Mouse (Mus musculus): ENCODE results near the gene Mturn. TPM values are rescaled to one million over a fixed set of nuclear protein-coding genes. Genes with fewer than 3 reads are reported as not detected.
A peak's percentile ranks its signal among the peaks of the same experiment; 100 is the strongest.

The Mturn gene
- polyA plus RNA-seq, 1 experiment from 2014 or later: 5.0 TPM

GRCm38 (mm10) chr6:54720512-54721251 lies 39.3 kb downstream of the Mturn start:
- Histone ChIP-seq H3K27me3 (ENCODE audit: control insufficient read depth, insufficient read depth, low read depth, low read length) (no peaks in the 10 kb centered on the region), H3K4me1 (replicated peaks; ENCODE audit: control insufficient read depth, insufficient read depth, low read length) (peaks cover 10% of the 10 kb centered on the region), H3K9ac (ENCODE audit: low read length) (no peak overlapping the region), H3K4me3 (ENCODE audit: low read length) (no peak overlapping the region), H3K36me3 (ENCODE audit: control insufficient read depth, insufficient read depth, low read length) (no peaks in the 10 kb centered on the region), H3K9me3 (ENCODE audit: control insufficient read depth, low read length) (no peaks in the 10 kb centered on the region), H3K27ac (ENCODE audit: low read length) (no peak overlapping the region), H3K4me2 (ENCODE audit: low read depth, low read length) (no peak overlapping the region)
- WGBS: 67% methylated on average over 9 of the region's 9 CpGs
- ATAC-seq (ENCODE audit: low read depth): peak; percentile 43; the same call in 1 of the 2 replicates

DNA sequence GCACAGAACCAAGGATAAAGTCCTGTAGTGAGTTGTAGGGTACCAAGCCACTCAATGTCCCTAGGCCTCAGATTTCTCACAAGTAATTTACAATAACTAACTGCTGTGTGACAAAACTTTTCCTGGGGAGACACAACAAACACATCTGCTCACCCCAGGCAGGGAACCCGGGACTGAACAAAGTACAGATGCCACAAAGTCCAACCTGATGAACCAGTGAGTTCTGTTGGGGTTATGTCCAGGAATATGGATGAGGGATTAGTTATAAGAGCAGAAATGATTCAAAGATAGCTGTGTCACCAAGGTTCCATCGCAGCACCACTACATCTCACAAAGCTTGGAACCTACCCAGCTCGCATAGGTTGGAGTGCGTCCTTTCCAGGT lies 39.8 kb downstream of the Mturn start:
- Histone ChIP-seq H3K4me2 (ENCODE audit: low read depth, low read length) (no peak overlapping the region), H3K4me1 (replicated peaks; ENCODE audit: control insufficient read depth, insufficient read depth, low read length) (peaks cover 9% of the 10 kb centered on the region), H3K27me3 (ENCODE audit: control insufficient read depth, insufficient read depth, low read depth, low read length) (no peaks in the 10 kb centered on the region), H3K27ac (ENCODE audit: low read length) (no peak overlapping the region), H3K36me3 (ENCODE audit: control insufficient read depth, insufficient read depth, low read length) (no peaks in the 10 kb centered on the region), H3K9me3 (ENCODE audit: control insufficient read depth, low read length) (no peaks in the 10 kb centered on the region), H3K4me3 (ENCODE audit: low read length) (no peak overlapping the region), H3K9ac (ENCODE audit: low read length) (no peak overlapping the region)
- ATAC-seq (ENCODE audit: low read depth): no peak
- 96% methylated on average over 4 of the region's 4 CpGs for WGBS

GRCm38 (mm10) chr6:54726309-54726708 lies 44.9 kb downstream of the Mturn start:
- no peak overlapping the region for H3K9ac ChIP-seq (ENCODE audit: low read length)
- H3K27me3 ChIP-seq (ENCODE audit: control insufficient read depth, insufficient read depth, low read depth, low read length): no peaks in the 10 kb centered on the region
- WGBS: 95% methylated on average over 6 of the region's 6 CpGs
- ATAC-seq (ENCODE audit: low read depth): no peak
- no peaks in the 10 kb centered on the region for H3K36me3 ChIP-seq (ENCODE audit: control insufficient read depth, insufficient read depth, low read length)
- H3K27ac ChIP-seq (ENCODE audit: low read length): no peak overlapping the region
- no peaks in the 10 kb centered on the region for H3K4me1 ChIP-seq (replicated peaks; ENCODE audit: control insufficient read depth, insufficient read depth, low read length)
- H3K9me3 ChIP-seq (ENCODE audit: control insufficient read depth, low read length): no peaks in the 10 kb centered on the region
- H3K4me2 ChIP-seq (ENCODE audit: low read depth, low read length): no peak overlapping the region
- H3K4me3 ChIP-seq (ENCODE audit: low read length): no peak overlapping the region

DNA sequence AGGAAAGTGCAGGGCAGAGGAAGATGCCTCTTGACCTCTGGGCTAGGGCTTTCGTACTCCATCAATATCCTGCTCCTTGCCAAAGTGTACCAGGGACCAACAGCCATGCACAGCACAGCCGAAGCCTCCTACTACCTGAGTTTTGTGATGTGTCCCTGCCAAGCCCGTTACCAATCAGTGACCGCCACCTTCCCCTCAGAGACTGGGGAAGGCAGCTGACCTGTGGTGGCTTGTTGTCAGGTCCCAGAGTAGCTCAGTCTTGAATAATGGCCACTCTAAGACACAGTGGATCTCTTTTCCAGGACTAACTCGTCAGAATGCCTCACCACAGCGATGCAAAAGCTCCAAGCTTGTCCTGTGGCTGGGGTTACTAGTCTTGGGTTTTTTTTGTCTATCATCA lies 45.4 kb downstream of the Mturn start:
- Histone ChIP-seq H3K4me3 (ENCODE audit: low read length) (no peak overlapping the region), H3K9ac (ENCODE audit: low read length) (no peak overlapping the region), H3K4me2 (ENCODE audit: low read depth, low read length) (no peak overlapping the region), H3K27me3 (ENCODE audit: control insufficient read depth, insufficient read depth, low read depth, low read length) (no peaks in the 10 kb centered on the region), H3K27ac (ENCODE audit: low read length) (no peak overlapping the region), H3K4me1 (replicated peaks; ENCODE audit: control insufficient read depth, insufficient read depth, low read length) (no peaks in the 10 kb centered on the region), H3K9me3 (ENCODE audit: control insufficient read depth, low read length) (no peaks in the 10 kb centered on the region), H3K36me3 (ENCODE audit: control insufficient read depth, insufficient read depth, low read length) (no peaks in the 10 kb centered on the region)
- no peak for ATAC-seq (ENCODE audit: low read depth)
- WGBS: 74% methylated on average over 6 of the region's 6 CpGs

DNA sequence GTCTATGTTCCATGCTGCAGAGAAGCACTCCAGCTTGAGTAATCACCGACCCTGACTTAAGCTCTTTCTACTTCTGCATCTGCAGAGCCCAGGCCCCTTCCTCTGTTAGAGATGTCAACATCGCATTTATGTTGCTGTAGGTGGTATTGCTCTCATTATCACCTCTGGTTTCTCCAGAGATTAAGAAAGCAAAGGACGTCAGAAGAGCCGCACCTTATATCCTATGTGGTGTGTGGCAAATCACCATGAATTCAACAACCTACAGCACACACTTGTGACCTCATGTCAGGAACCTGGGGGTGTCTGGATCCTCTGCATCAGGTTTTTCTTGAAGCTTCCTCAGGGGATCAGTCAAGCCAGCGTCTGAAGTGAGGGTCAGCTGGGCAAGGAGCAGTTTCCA lies 46.0 kb downstream of the Mturn start:
- no peaks in the 10 kb centered on the region for H3K4me1 ChIP-seq (replicated peaks; ENCODE audit: control insufficient read depth, insufficient read depth, low read length)
- H3K36me3 ChIP-seq (ENCODE audit: control insufficient read depth, insufficient read depth, low read length): no peaks in the 10 kb centered on the region
- no peaks in the 10 kb centered on the region for H3K27me3 ChIP-seq (ENCODE audit: control insufficient read depth, insufficient read depth, low read depth, low read length)
- whole genome bisulfite sequencing: 80% methylated on average over 5 of the region's 5 CpGs
- H3K4me2 ChIP-seq (ENCODE audit: low read depth, low read length): no peak overlapping the region
- H3K27ac ChIP-seq (ENCODE audit: low read length): no peak overlapping the region
- no peak overlapping the region for H3K4me3 ChIP-seq (ENCODE audit: low read length)
- ATAC-seq (ENCODE audit: low read depth): no peak
- H3K9ac ChIP-seq (ENCODE audit: low read length): no peak overlapping the region
- no peaks in the 10 kb centered on the region for H3K9me3 ChIP-seq (ENCODE audit: control insufficient read depth, low read length)

DNA sequence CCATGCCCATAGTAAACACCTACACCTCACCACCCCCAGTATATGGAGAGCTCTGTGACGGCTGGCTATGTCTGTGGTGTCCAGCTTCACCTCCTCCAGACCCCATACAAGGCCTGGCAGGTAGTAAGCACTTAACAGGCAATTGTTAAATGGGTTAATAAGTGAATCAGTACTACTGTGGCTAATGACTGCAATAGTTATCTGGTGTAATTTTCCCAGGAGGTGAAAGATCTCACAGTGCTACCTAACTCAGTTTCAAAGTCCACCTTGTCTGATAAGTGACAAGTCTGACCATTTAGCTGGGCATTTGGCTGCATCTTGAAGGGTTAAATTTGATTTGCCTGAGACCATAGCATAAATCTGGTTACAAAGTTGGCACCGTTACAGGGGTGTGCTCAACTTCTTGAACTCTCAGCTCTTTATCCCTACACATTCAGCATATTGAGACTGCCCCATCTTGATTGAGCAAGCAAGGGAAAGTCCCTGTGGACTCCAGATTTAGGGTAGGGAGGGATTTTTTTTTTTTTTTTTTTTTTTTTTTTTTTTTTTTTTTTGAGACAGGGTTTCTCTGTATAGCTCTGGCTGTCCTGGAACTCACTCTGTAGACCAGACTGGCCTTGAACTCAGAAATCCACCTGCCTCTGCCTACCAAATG lies 48.2 kb downstream of the Mturn start:
- Histone ChIP-seq H3K27ac (ENCODE audit: low read length) (no peak overlapping the region), H3K4me3 (ENCODE audit: low read length) (no peak overlapping the region), H3K4me2 (ENCODE audit: low read depth, low read length) (no peak overlapping the region), H3K36me3 (ENCODE audit: control insufficient read depth, insufficient read depth, low read length) (no peaks in the 10 kb centered on the region), H3K9me3 (ENCODE audit: control insufficient read depth, low read length) (no peaks in the 10 kb centered on the region), H3K9ac (ENCODE audit: low read length) (no peak overlapping the region), H3K27me3 (ENCODE audit: control insufficient read depth, insufficient read depth, low read depth, low read length) (no peaks in the 10 kb centered on the region), H3K4me1 (replicated peaks; ENCODE audit: control insufficient read depth, insufficient read depth, low read length) (no peaks in the 10 kb centered on the region)
- no peak for ATAC-seq (ENCODE audit: low read depth)
- WGBS: 73% methylated on average over 2 of the region's 2 CpGs

- Histone ChIP-seq H3K27ac (ENCODE audit: low read length) (no peak overlapping the region), H3K4me2 (ENCODE audit: low read depth, low read length) (no peak overlapping the region), H3K4me3 (ENCODE audit: low read length) (no peak overlapping the region), H3K9me3 (ENCODE audit: control insufficient read depth, low read length) (no peaks in the 10 kb centered on the region), H3K36me3 (ENCODE audit: control insufficient read depth, insufficient read depth, low read length) (no peaks in the 10 kb centered on the region), H3K27me3 (ENCODE audit: control insufficient read depth, insufficient read depth, low read depth, low read length) (no peaks in the 10 kb centered on the region), H3K9ac (ENCODE audit: low read length) (no peak overlapping the region), H3K4me1 (replicated peaks; ENCODE audit: control insufficient read depth, insufficient read depth, low read length) (no peaks in the 10 kb centered on the region)
- ATAC-seq (ENCODE audit: low read depth): no peak
- 59% methylated on average over 3 of the region's 3 CpGs for WGBS
Observed at GRCm38 (mm10) chr6:54731726-54732125, 50.3 kb downstream of the Mturn start.

DNA sequence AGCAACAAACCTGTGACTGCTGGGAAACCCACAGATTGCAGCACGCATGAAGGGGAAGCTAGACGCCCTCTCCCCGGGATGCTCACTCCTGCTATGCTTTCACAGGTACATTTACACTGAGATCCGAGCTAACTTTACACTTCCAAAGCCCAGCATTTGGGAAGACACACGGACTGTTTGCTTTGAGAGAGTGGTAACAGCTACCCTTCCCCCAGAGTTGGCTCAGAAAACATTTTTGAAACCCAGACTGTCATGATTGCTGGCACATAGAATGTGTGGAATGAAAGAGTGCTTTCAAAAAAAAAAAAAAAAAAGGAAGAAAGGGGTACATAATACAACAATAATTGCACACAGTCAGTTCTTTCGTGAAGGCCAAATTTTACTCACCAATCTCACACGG lies 51.3 kb downstream of the Mturn start:
- no peaks in the 10 kb centered on the region for H3K36me3 ChIP-seq (ENCODE audit: control insufficient read depth, insufficient read depth, low read length)
- no peak overlapping the region for H3K4me2 ChIP-seq (ENCODE audit: low read depth, low read length)
- WGBS: 39% methylated on average over 7 of the region's 7 CpGs
- H3K27me3 ChIP-seq (ENCODE audit: control insufficient read depth, insufficient read depth, low read depth, low read length): no peaks in the 10 kb centered on the region
- no peaks in the 10 kb centered on the region for H3K4me1 ChIP-seq (replicated peaks; ENCODE audit: control insufficient read depth, insufficient read depth, low read length)
- H3K4me3 ChIP-seq (ENCODE audit: low read length): no peak overlapping the region
- no peaks in the 10 kb centered on the region for H3K9me3 ChIP-seq (ENCODE audit: control insufficient read depth, low read length)
- no peak for ATAC-seq (ENCODE audit: low read depth)
- H3K27ac ChIP-seq (ENCODE audit: low read length): no peak overlapping the region
- H3K9ac ChIP-seq (ENCODE audit: low read length): no peak overlapping the region

DNA sequence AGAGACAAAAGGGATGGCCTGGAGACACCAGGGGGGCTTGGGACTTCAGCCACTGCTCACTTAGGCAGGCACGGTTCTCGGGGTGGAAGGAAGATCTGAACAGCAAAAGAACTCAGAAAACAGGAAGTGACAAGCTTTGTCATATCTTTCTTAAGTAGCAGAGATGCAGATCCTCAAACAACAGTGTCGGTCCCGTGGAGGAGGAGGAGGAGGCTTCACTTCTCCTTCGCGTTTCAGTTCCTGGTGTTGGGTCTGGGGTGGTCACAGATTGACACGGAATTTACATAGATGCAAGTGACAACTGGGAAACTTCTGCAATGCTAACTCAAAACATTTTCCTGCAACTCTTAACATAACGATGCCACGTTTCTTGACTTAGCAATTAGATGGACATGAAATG lies 54.7 kb downstream of the Mturn start:
- no peak overlapping the region for H3K4me3 ChIP-seq (ENCODE audit: low read length)
- H3K36me3 ChIP-seq (ENCODE audit: control insufficient read depth, insufficient read depth, low read length): no peaks in the 10 kb centered on the region
- no peak for ATAC-seq (ENCODE audit: low read depth)
- no peaks in the 10 kb centered on the region for H3K9me3 ChIP-seq (ENCODE audit: control insufficient read depth, low read length)
- H3K27ac ChIP-seq (ENCODE audit: low read length): no peak overlapping the region
- H3K4me2 ChIP-seq (ENCODE audit: low read depth, low read length): no peak overlapping the region
- no peak overlapping the region for H3K9ac ChIP-seq (ENCODE audit: low read length)
- WGBS: 60% methylated on average over 9 of the region's 9 CpGs
- H3K4me1 ChIP-seq (replicated peaks; ENCODE audit: control insufficient read depth, insufficient read depth, low read length): no peaks in the 10 kb centered on the region
- no peaks in the 10 kb centered on the region for H3K27me3 ChIP-seq (ENCODE audit: control insufficient read depth, insufficient read depth, low read depth, low read length)
